Mouse (Mus musculus): ENCODE measurements around the gene Kdm6b. TPM values are rescaled to one million over a fixed set of nuclear protein-coding genes. Genes with fewer than 3 reads are reported as not detected.

The Kdm6b gene
- polyA plus RNA-seq, 1 experiment from 2014 or later: 22.9 TPM

GRCm38 (mm10) chr11:69403691-69404594, 9.5 kb downstream of the Kdm6b start:
- Histone ChIP-seq H3K4me3 (ENCODE audit: low read length) (no peak overlapping the region), H3K4me2 (ENCODE audit: low read length) (no peak overlapping the region), H3K27ac (ENCODE audit: low read depth, low read length) (no peak overlapping the region), H3K9ac (ENCODE audit: low read depth, low read length) (no peak overlapping the region), H3K4me1 (ENCODE audit: control insufficient read depth, insufficient read depth, low read depth, low read length) (peaks cover 11% of the 10 kb centered on the region), H3K9me3 (ENCODE audit: control insufficient read depth, low read length) (no peaks in the 10 kb centered on the region), H3K36me3 (ENCODE audit: control insufficient read depth, insufficient read depth, low read length) (peaks cover 62% of the 10 kb centered on the region), H3K27me3 (replicated peaks; ENCODE audit: control insufficient read depth, insufficient read depth, low read length) (no peaks in the 10 kb centered on the region)
- WGBS: 89% methylated on average over 36 of the region's 38 CpGs
- ATAC-seq: no peak

- H3K4me2 ChIP-seq (ENCODE audit: low read length): no peak overlapping the region
- no peak overlapping the region for H3K27ac ChIP-seq (ENCODE audit: low read depth, low read length)
- no peaks in the 10 kb centered on the region for H3K9me3 ChIP-seq (ENCODE audit: control insufficient read depth, low read length)
- H3K9ac ChIP-seq (ENCODE audit: low read depth, low read length): no peak overlapping the region
- H3K27me3 ChIP-seq (replicated peaks; ENCODE audit: control insufficient read depth, insufficient read depth, low read length): no peaks in the 10 kb centered on the region
- no peak overlapping the region for H3K4me3 ChIP-seq (ENCODE audit: low read length)
- peaks cover under 1% of the 10 kb centered on the region; the same call in 1 of the 2 replicates for H3K4me1 ChIP-seq (ENCODE audit: control insufficient read depth, insufficient read depth, low read depth, low read length)
- ATAC-seq: no peak
- H3K36me3 ChIP-seq (ENCODE audit: control insufficient read depth, insufficient read depth, low read length): peaks cover 61% of the 10 kb centered on the region
- WGBS: 87% methylated on average over 12 of the region's 12 CpGs
Measured at GRCm38 (mm10) chr11:69401987-69402386, 11.5 kb downstream of the Kdm6b start.

- H3K36me3 ChIP-seq (ENCODE audit: control insufficient read depth, insufficient read depth, low read length): peaks cover 56% of the 10 kb centered on the region
- no peak overlapping the region for H3K4me3 ChIP-seq (ENCODE audit: low read length)
- peak; percentile 75 for ATAC-seq
- H3K27me3 ChIP-seq (replicated peaks; ENCODE audit: control insufficient read depth, insufficient read depth, low read length): no peaks in the 10 kb centered on the region
- H3K27ac ChIP-seq (ENCODE audit: low read depth, low read length): no peak overlapping the region
- H3K9ac ChIP-seq (ENCODE audit: low read depth, low read length): no peak overlapping the region
- H3K4me2 ChIP-seq (ENCODE audit: low read length): no peak overlapping the region
- peaks cover 8% of the 10 kb centered on the region for H3K4me1 ChIP-seq (ENCODE audit: control insufficient read depth, insufficient read depth, low read depth, low read length)
- H3K9me3 ChIP-seq (ENCODE audit: control insufficient read depth, low read length): no peaks in the 10 kb centered on the region
- WGBS: 13% methylated on average over 22 of the region's 22 CpGs
Measured at GRCm38 (mm10) chr11:69401210-69401637, 12.3 kb downstream of the Kdm6b start.

- no peaks in the 10 kb centered on the region for H3K27me3 ChIP-seq (replicated peaks; ENCODE audit: control insufficient read depth, insufficient read depth, low read length)
- no peak overlapping the region for H3K4me2 ChIP-seq (ENCODE audit: low read length)
- H3K36me3 ChIP-seq (ENCODE audit: control insufficient read depth, insufficient read depth, low read length): peaks cover 46% of the 10 kb centered on the region
- H3K4me1 ChIP-seq (ENCODE audit: control insufficient read depth, insufficient read depth, low read depth, low read length): peaks cover 9% of the 10 kb centered on the region
- 74% methylated on average over 25 of the region's 25 CpGs for WGBS
- no peak overlapping the region for H3K4me3 ChIP-seq (ENCODE audit: low read length)
- no peak overlapping the region for H3K27ac ChIP-seq (ENCODE audit: low read depth, low read length)
- H3K9me3 ChIP-seq (ENCODE audit: control insufficient read depth, low read length): no peaks in the 10 kb centered on the region
- no peak overlapping the region for H3K9ac ChIP-seq (ENCODE audit: low read depth, low read length)
- ATAC-seq: no peak
Measured at GRCm38 (mm10) chr11:69400083-69400850, 13.2 kb downstream of the Kdm6b start.

- no peaks in the 10 kb centered on the region for H3K9me3 ChIP-seq (ENCODE audit: control insufficient read depth, low read length)
- H3K4me1 ChIP-seq (ENCODE audit: control insufficient read depth, insufficient read depth, low read depth, low read length): peaks cover 9% of the 10 kb centered on the region
- H3K9ac ChIP-seq (ENCODE audit: low read depth, low read length): peak overlapping the region; percentile 25; the same call in 1 of the 2 replicates
- peaks cover 38% of the 10 kb centered on the region for H3K36me3 ChIP-seq (ENCODE audit: control insufficient read depth, insufficient read depth, low read length)
- WGBS: 22% methylated on average over 66 of the region's 66 CpGs
- no peaks in the 10 kb centered on the region for H3K27me3 ChIP-seq (replicated peaks; ENCODE audit: control insufficient read depth, insufficient read depth, low read length)
- no peak overlapping the region for H3K4me3 ChIP-seq (ENCODE audit: low read length)
- H3K27ac ChIP-seq (ENCODE audit: low read depth, low read length): no peak overlapping the region
- ATAC-seq: no peak
- H3K4me2 ChIP-seq (ENCODE audit: low read length): no peak overlapping the region; the same call in 1 of the 2 replicates
Measured at GRCm38 (mm10) chr11:69399201-69400082, 14.0 kb downstream of the Kdm6b start.

GRCm38 (mm10) chr11:69398486-69399200, 14.8 kb downstream of the Kdm6b start:
- Histone ChIP-seq H3K9me3 (ENCODE audit: control insufficient read depth, low read length) (no peaks in the 10 kb centered on the region), H3K36me3 (ENCODE audit: control insufficient read depth, insufficient read depth, low read length) (peaks cover 32% of the 10 kb centered on the region), H3K4me2 (ENCODE audit: low read length) (0 out of 2 replicates have a peak overlapping the region, but pooled peaks have one; percentile 1), H3K4me1 (ENCODE audit: control insufficient read depth, insufficient read depth, low read depth, low read length) (peaks cover 13% of the 10 kb centered on the region), H3K27me3 (replicated peaks; ENCODE audit: control insufficient read depth, insufficient read depth, low read length) (no peaks in the 10 kb centered on the region), H3K27ac (ENCODE audit: low read depth, low read length) (no peak overlapping the region), H3K4me3 (ENCODE audit: low read length) (no peak overlapping the region), H3K9ac (ENCODE audit: low read depth, low read length) (no peak overlapping the region; the same call in 1 of the 2 replicates)
- ATAC-seq: no peak
- WGBS: 25% methylated on average over 21 of the region's 21 CpGs

GRCm38 (mm10) chr11:69398059-69398458, 15.4 kb downstream of the Kdm6b start, which contains the start of gene Tmem88:
Gene Tmem88 (minus strand): TSS chr11:69398234.
- H3K36me3 ChIP-seq (ENCODE audit: control insufficient read depth, insufficient read depth, low read length): peaks cover 28% of the 10 kb centered on the region
- H3K9ac ChIP-seq (ENCODE audit: low read depth, low read length): peak within 1 kb of the TSS; percentile 47
- H3K27me3 ChIP-seq (replicated peaks; ENCODE audit: control insufficient read depth, insufficient read depth, low read length): no peaks in the 10 kb centered on the region
- ATAC-seq: no peak
- WGBS: 11% methylated on average over 16 of the region's 16 CpGs
- H3K27ac ChIP-seq (ENCODE audit: low read depth, low read length): peak within 1 kb of the TSS; percentile 51
- peak within 1 kb of the TSS; percentile 18 for H3K4me3 ChIP-seq (ENCODE audit: low read length)
- no peaks in the 10 kb centered on the region for H3K9me3 ChIP-seq (ENCODE audit: control insufficient read depth, low read length)
- peak within 1 kb of the TSS; percentile 80 for H3K4me2 ChIP-seq (ENCODE audit: low read length)
- H3K4me1 ChIP-seq (ENCODE audit: control insufficient read depth, insufficient read depth, low read depth, low read length): peaks cover 13% of the 10 kb centered on the region

GRCm38 (mm10) chr11:69397581-69398057, 15.9 kb downstream of the Kdm6b start:
- H3K9ac ChIP-seq (ENCODE audit: low read depth, low read length): peak overlapping the region; percentile 47; the same call in 1 of the 2 replicates
- H3K36me3 ChIP-seq (ENCODE audit: control insufficient read depth, insufficient read depth, low read length): peaks cover 28% of the 10 kb centered on the region

More at GRCm38 (mm10) chr11:69397581-69398057, 15.9 kb downstream of the Kdm6b start:
- Histone ChIP-seq H3K9me3 (ENCODE audit: control insufficient read depth, low read length) (no peaks in the 10 kb centered on the region), H3K4me1 (ENCODE audit: control insufficient read depth, insufficient read depth, low read depth, low read length) (peaks cover 13% of the 10 kb centered on the region), H3K27ac (ENCODE audit: low read depth, low read length) (peak overlapping the region; percentile 51), H3K4me3 (ENCODE audit: low read length) (peak overlapping the region; percentile 18), H3K4me2 (ENCODE audit: low read length) (peak overlapping the region; percentile 31; the same call in 1 of the 2 replicates), H3K27me3 (replicated peaks; ENCODE audit: control insufficient read depth, insufficient read depth, low read length) (no peaks in the 10 kb centered on the region)
- 10% methylated on average over 24 of the region's 24 CpGs for WGBS
- ATAC-seq: no peak
